Comparison of ENCODE assay signal across 8 mouse cellular contexts in genomic region chr9:63059234-63059842, GRCm38 (mm10).
DNase-seq lines count a peak whose midpoint lies in the region; ATAC-seq and TF ChIP-seq lines count a peak whose summit lies in the region.

No protein-coding gene starts in this region.

- ATAC-seq in hematopoietic stem cell, adult 5-6 weeks (replicated peaks in 1 of 2; ENCODE audit: insufficient read depth in 1 of 2, low FRiP score in 2 of 2, low TSS enrichment in 1 of 2, low read depth in 1 of 2, poor library complexity in 2 of 2, severe bottlenecking in 2 of 2): peak; percentile 81 to 89

- peak overlapping the region; percentile 95 for H3K27ac ChIP-seq in layer of hippocampus, adult 2 months

- peak; percentile 80 for DNase-seq in Muller cell, postnatal 12 days (ENCODE audit: inconsistent ontology term)
- peak; percentile 61 to 62 for DNase-seq in cerebellum, postnatal 14 days
- peak; percentile 70 to 82 for DNase-seq in frontal cortex, postnatal 14 days (ENCODE audit: low spot score in 2 of 2)
- DNase-seq in layer of hippocampus, adult 2 months (ENCODE audit: low spot score in 2 of 2): peak; percentile 77 to 91
- DNase-seq in lung, adult 2 months: peak; percentile 65
- peak; percentile 46 for DNase-seq in ovary, postnatal 14 days (ENCODE audit: low spot score)
- DNase-seq in urinary bladder, postnatal 36 days (ENCODE audit: low spot score in 2 of 2): peak; percentile 25 to 45

- H3K4me1 ChIP-seq in lung, adult 2 months (ENCODE audit: control insufficient read depth, insufficient read depth, low read length): peaks cover 3% of the 10 kb centered on the region

- peak; percentile 47; the same call in 1 of the 2 replicates for TF ChIP-seq POLR2A in lung, adult 2 months (IDR thresholded peaks at IDR 0.05; ENCODE audit: borderline replicate concordance, extremely low read depth, low read depth, low read length)

- peak overlapping the region; percentile 22 for H3K4me3 ChIP-seq in layer of hippocampus, adult 2 months
- H3K4me3 ChIP-seq in lung, adult 2 months (replicated peaks; ENCODE audit: extremely low read depth, low read depth, low read length): peak overlapping the region; percentile 11

- TF ChIP-seq CTCF in layer of hippocampus, adult 2 months (conservative IDR thresholded peaks at IDR 0.05): no peak
- TF ChIP-seq CTCF in lung, adult 2 months (IDR thresholded peaks at IDR 0.05; ENCODE audit: insufficient read depth, low read length): no peak

- WGBS in lung, adult 2 months: 4% methylated on average over 10 of the region's 10 CpGs

Comparison
In these comparisons a context has a peak if more than half of its experiments do, and no peak if none do; other contexts are left out.
1. Peak in every context shown above with its lines: DNase-seq, ATAC-seq, H3K4me3 ChIP-seq and H3K27ac ChIP-seq.